Mouse (Mus musculus) gastrocnemius, postnatal 25 days (tissue): ENCODE measurements around the gene Prkca. TPM values are rescaled to one million over a fixed set of nuclear protein-coding genes. Genes with fewer than 3 reads are reported as not detected.

Source experiments
- DNase-seq: peaks from one replicate; pipeline ENCODE4 v3.0.0; 2022
- total RNA-seq, 2 experiments: library from RNA; stranded (reverse); gene quantifications; 1 replicate in 1 of 2; 2 replicates in 1 of 2; pipeline ENCODE4 v1.2.3; 2021

Gene Prkca
- total RNA-seq, 2 experiments from 2014 or later = 46.3 to 48.9 TPM

GRCm38 (mm10) chr11:108063096-108063495 lies 280.6 kb downstream of the Prkca start:
- no peak for DNase-seq

- DNase-seq = peak; percentile 68
These were observed 281.9 kb downstream of the Prkca start for GRCm38 (mm10) chr11:108061571-108062479.

GRCm38 (mm10) chr11:108057138-108057537 lies 286.6 kb downstream of the Prkca start:
- no peak for DNase-seq

GRCm38 (mm10) chr11:108054647-108055046 lies 289.1 kb downstream of the Prkca start:
- DNase-seq = no peak

- no peak for DNase-seq
These were observed 290.0 kb downstream of the Prkca start for GRCm38 (mm10) chr11:108053746-108054145.

- no peak for DNase-seq
These were observed 302.1 kb downstream of the Prkca start for GRCm38 (mm10) chr11:108041669-108042068.

GRCm38 (mm10) chr11:108040823-108041222 lies 302.9 kb downstream of the Prkca start:
- DNase-seq = no peak

GRCm38 (mm10) chr11:108039761-108040160 lies 304.0 kb downstream of the Prkca start:
- DNase-seq = no peak

GRCm38 (mm10) chr11:108038989-108039388 lies 304.7 kb downstream of the Prkca start:
- no peak for DNase-seq

- no peak for DNase-seq
These were observed 307.4 kb downstream of the Prkca start for GRCm38 (mm10) chr11:108036339-108036738.

- no peak for DNase-seq
These were observed 308.0 kb downstream of the Prkca start for GRCm38 (mm10) chr11:108035761-108036160.

- no peak for DNase-seq
These were observed 309.4 kb downstream of the Prkca start for GRCm38 (mm10) chr11:108034376-108034775.

- no peak for DNase-seq
These were observed 311.2 kb downstream of the Prkca start for GRCm38 (mm10) chr11:108032568-108032967.

- peak; percentile 37 for DNase-seq
These were observed 312.6 kb downstream of the Prkca start for GRCm38 (mm10) chr11:108030956-108031604.

GRCm38 (mm10) chr11:108029321-108029720 lies 314.4 kb downstream of the Prkca start:
- DNase-seq = no peak

GRCm38 (mm10) chr11:108028398-108028797 lies 315.3 kb downstream of the Prkca start:
- peak; percentile 46 for DNase-seq

GRCm38 (mm10) chr11:108025726-108026425 lies 317.9 kb downstream of the Prkca start:
- DNase-seq = peak; percentile 60

- peak; percentile 73 for DNase-seq
These were observed 320.5 kb downstream of the Prkca start for GRCm38 (mm10) chr11:108023188-108023587.

- DNase-seq = no peak
These were observed 322.8 kb downstream of the Prkca start for GRCm38 (mm10) chr11:108020889-108021288.

GRCm38 (mm10) chr11:108015284-108015683 lies 328.4 kb downstream of the Prkca start:
- DNase-seq = no peak

GRCm38 (mm10) chr11:108013390-108013789 lies 330.3 kb downstream of the Prkca start:
- DNase-seq = no peak

GRCm38 (mm10) chr11:108010465-108010864 lies 333.3 kb downstream of the Prkca start:
- DNase-seq = no peak

GRCm38 (mm10) chr11:107998891-107999290 lies 344.8 kb downstream of the Prkca start:
- no peak for DNase-seq
